Mouse (Mus musculus) CH12.LX (cell line): ENCODE measurements around the gene Rgl1.

Experiments
- CHD2 ChIP-seq: IDR thresholded peaks from 2 replicates; pipeline ENCODE4 v1.6.1; 2011; ENCODE audit warnings: low read length, improper control_type of control experiment
- CTCF ChIP-seq, 2 experiments: IDR thresholded peaks in 1 of 2; conservative IDR thresholded peaks in 1 of 2; 2 replicates each; pipeline ENCODE4 v1.5.1; 2011 to 2012; ENCODE audit warnings: low read depth in 2 of 2, low read length in 2 of 2, improper control_type of control experiment in 1 of 2, inconsistent platforms in 1 of 2, mild to moderate bottlenecking in 1 of 2, moderate library complexity in 1 of 2
- EP300 ChIP-seq: IDR thresholded peaks from 2 replicates; pipeline ENCODE4 v1.6.1; 2011; ENCODE audit warnings: low read length, improper control_type of control experiment
- MAZ ChIP-seq: IDR thresholded peaks from 2 replicates; pipeline ENCODE4 v1.6.1; 2012; ENCODE audit warnings: low read depth, mild to moderate bottlenecking, inconsistent platforms, low read length, improper control_type of control experiment, moderate library complexity
- POLR2A ChIP-seq: IDR thresholded peaks from 2 replicates; pipeline ENCODE4 v1.6.1; 2011; ENCODE audit warnings: low read depth, mild to moderate bottlenecking, improper control_type of control experiment, low read length
- UBTF ChIP-seq: IDR thresholded peaks from 2 replicates; pipeline ENCODE4 v1.6.1; 2012; ENCODE audit warnings: low read depth, mild to moderate bottlenecking, inconsistent platforms, low read length, improper control_type of control experiment, moderate library complexity
- USF2 ChIP-seq: conservative IDR thresholded peaks from 2 replicates; pipeline ENCODE4 v1.6.1; 2011; ENCODE audit warnings: low read depth, low read length, improper control_type of control experiment
- ZMIZ1 ChIP-seq: IDR thresholded peaks from 2 replicates; pipeline ENCODE4 v1.6.1; 2012; ENCODE audit warnings: low read depth, mild to moderate bottlenecking, inconsistent platforms, low read length, improper control_type of control experiment
- ZNF384 ChIP-seq: IDR thresholded peaks from 2 replicates; pipeline ENCODE4 v1.6.1; 2012; ENCODE audit warnings: low read depth, low read length, improper control_type of control experiment, inconsistent platforms

DNA sequence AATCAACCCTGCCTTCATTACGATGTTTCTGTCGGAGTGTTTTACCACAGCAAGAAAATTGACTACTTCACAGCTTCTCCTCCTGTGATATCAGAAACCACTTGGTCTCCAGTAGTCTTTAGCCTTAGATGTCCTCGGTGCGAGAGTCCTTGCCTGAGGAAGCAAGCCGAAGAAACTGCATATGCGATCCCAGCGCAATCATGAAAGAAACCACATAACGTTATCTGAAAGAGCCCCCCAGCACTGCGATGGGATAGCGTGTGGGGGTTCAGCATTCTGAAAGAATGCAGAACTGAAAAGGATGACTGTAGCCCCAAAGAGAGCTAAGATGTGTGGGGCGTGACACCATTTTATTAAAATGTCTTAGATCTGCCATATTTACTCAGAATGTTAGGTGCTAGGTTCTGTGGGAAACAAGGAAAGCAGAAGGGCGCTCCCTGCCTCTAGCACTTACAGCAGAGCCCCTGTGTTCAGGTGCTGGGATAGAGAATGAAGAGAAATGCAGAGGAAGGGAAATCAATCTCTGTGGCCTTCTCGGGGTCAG, 34.6 kb upstream of the Rgl1 start:
- TF ChIP-seq CHD2 (no peak), MAZ (no peak), UBTF (no peak), EP300 (no peak), ZNF384 (no peak), CTCF (conservative IDR thresholded peaks at IDR 0.05 in 1 of 2, IDR thresholded peaks at IDR 0.05 in 1 of 2; ENCODE audit: low read depth in 2 of 2, low read length in 2 of 2) (no peak), ZMIZ1 (no peak), USF2 (no peak), POLR2A (no peak)
